Mouse (Mus musculus): ENCODE measurements around the gene Tsc22d3. TPM values are rescaled to one million over a fixed set of nuclear protein-coding genes. Genes with fewer than 3 reads are reported as not detected.
"Not testable (repeated sequence)": the region's sequence is repeated elsewhere in the genome, so short reads cannot be mapped to it uniquely, and the experiment has no call there.

Gene Tsc22d3
- polyA plus RNA-seq, 1 experiment from 2014 or later = 190 TPM

- 67% methylated on average over 15 of the region's 15 CpGs for WGBS
- ATAC-seq (replicated peaks; ENCODE audit: insufficient number of reproducible peaks, insufficient read depth, low FRiP score, low read depth) = no peak
- Histone ChIP-seq H3K4me3 (peak overlapping the region; percentile 60), H3K36me3 (no peaks in the 10 kb centered on the region), H3K4me2 (peak overlapping the region; percentile 68), H3K9ac (peak overlapping the region; percentile 67; the same call in 1 of the 2 replicates), H3K9me3 (replicated peaks) (no peaks in the 10 kb centered on the region), H3K27me3 (no peaks in the 10 kb centered on the region; the same call in 1 of the 2 replicates), H3K27ac (peak overlapping the region; percentile 92; the same call in 1 of the 2 replicates), H3K4me1 (replicated peaks) (peaks cover 26% of the 10 kb centered on the region)
These were observed 59.9 kb downstream of the Tsc22d3 start for GRCm38 (mm10) chrX:140540500-140541114.

GRCm38 (mm10) chrX:140539831-140540230 lies 60.6 kb downstream of the Tsc22d3 start:
- WGBS = 78% methylated on average over 3 of the region's 3 CpGs
- not testable (repeated sequence) for H3K27ac ChIP-seq; H3K27me3 ChIP-seq; H3K9ac ChIP-seq; ATAC-seq (replicated peaks; ENCODE audit: insufficient number of reproducible peaks, insufficient read depth, low FRiP score, low read depth); H3K36me3 ChIP-seq; H3K4me3 ChIP-seq; H3K9me3 ChIP-seq (replicated peaks)
- Histone ChIP-seq H3K4me1 (replicated peaks) (peaks cover 30% of the 10 kb centered on the region), H3K4me2 (peak overlapping the region; percentile 68; the same call in 1 of the 2 replicates)

GRCm38 (mm10) chrX:140539111-140539680 lies 61.3 kb downstream of the Tsc22d3 start:
- H3K9ac ChIP-seq = no peak overlapping the region
- no peak overlapping the region for H3K4me2 ChIP-seq
- WGBS = 70% methylated on average over 3 of the region's 3 CpGs
- peaks cover 30% of the 10 kb centered on the region for H3K4me1 ChIP-seq (replicated peaks)
- H3K9me3 ChIP-seq (replicated peaks) = no peaks in the 10 kb centered on the region
- no peaks in the 10 kb centered on the region for H3K27me3 ChIP-seq
- H3K4me3 ChIP-seq = no peak overlapping the region
- ATAC-seq (replicated peaks; ENCODE audit: insufficient number of reproducible peaks, insufficient read depth, low FRiP score, low read depth) = no peak
- H3K36me3 ChIP-seq = no peaks in the 10 kb centered on the region
- H3K27ac ChIP-seq = peak overlapping the region; percentile 49; the same call in 1 of the 2 replicates

- Histone ChIP-seq H3K4me3 (no peak overlapping the region), H3K4me2 (no peak overlapping the region), H3K27ac (peak overlapping the region; percentile 49; the same call in 1 of the 2 replicates), H3K9ac (no peak overlapping the region), H3K36me3 (no peaks in the 10 kb centered on the region), H3K4me1 (replicated peaks) (peaks cover 30% of the 10 kb centered on the region), H3K9me3 (replicated peaks) (no peaks in the 10 kb centered on the region), H3K27me3 (no peaks in the 10 kb centered on the region)
- WGBS = 47% methylated on average over 2 of the region's 2 CpGs
- ATAC-seq (replicated peaks; ENCODE audit: insufficient number of reproducible peaks, insufficient read depth, low FRiP score, low read depth) = no peak
These were observed 61.8 kb downstream of the Tsc22d3 start for GRCm38 (mm10) chrX:140538649-140539048.

- H3K9me3 ChIP-seq (replicated peaks) = no peaks in the 10 kb centered on the region
- H3K27ac ChIP-seq = peak overlapping the region; percentile 58
- no peak overlapping the region for H3K4me3 ChIP-seq
- H3K4me2 ChIP-seq = no peak overlapping the region
- no peaks in the 10 kb centered on the region for H3K36me3 ChIP-seq
- ATAC-seq (replicated peaks; ENCODE audit: insufficient number of reproducible peaks, insufficient read depth, low FRiP score, low read depth) = no peak
- no peak overlapping the region for H3K9ac ChIP-seq
- H3K27me3 ChIP-seq = no peaks in the 10 kb centered on the region
- peaks cover 25% of the 10 kb centered on the region for H3K4me1 ChIP-seq (replicated peaks)
- WGBS = 26% methylated on average over 6 of the region's 6 CpGs
These were observed 62.8 kb downstream of the Tsc22d3 start for GRCm38 (mm10) chrX:140537662-140538061.

GRCm38 (mm10) chrX:140535487-140535886 lies 65.0 kb downstream of the Tsc22d3 start:
- no peaks in the 10 kb centered on the region for H3K36me3 ChIP-seq
- H3K4me3 ChIP-seq = no peak overlapping the region
- 0 out of 2 replicates have a peak overlapping the region, but pooled peaks have one; percentile 40 for H3K27ac ChIP-seq
- H3K9me3 ChIP-seq (replicated peaks) = no peaks in the 10 kb centered on the region
- H3K9ac ChIP-seq = no peak overlapping the region
- 29% methylated on average over 1 of the region's 1 CpGs for WGBS
- no peaks in the 10 kb centered on the region for H3K27me3 ChIP-seq
- H3K4me1 ChIP-seq (replicated peaks) = peaks cover 19% of the 10 kb centered on the region
- H3K4me2 ChIP-seq = no peak overlapping the region
- 0 out of 2 replicates have a peak, but pooled peaks have one; percentile 14 for ATAC-seq (replicated peaks; ENCODE audit: insufficient number of reproducible peaks, insufficient read depth, low FRiP score, low read depth)

GRCm38 (mm10) chrX:140534306-140534705 lies 66.2 kb downstream of the Tsc22d3 start:
- H3K36me3 ChIP-seq = no peaks in the 10 kb centered on the region
- no peaks in the 10 kb centered on the region for H3K9me3 ChIP-seq (replicated peaks)
- no peaks in the 10 kb centered on the region for H3K27me3 ChIP-seq
- no peak overlapping the region for H3K4me2 ChIP-seq
- no peak overlapping the region for H3K27ac ChIP-seq
- no peak overlapping the region for H3K9ac ChIP-seq
- WGBS = 54% methylated on average over 3 of the region's 3 CpGs
- ATAC-seq (replicated peaks; ENCODE audit: insufficient number of reproducible peaks, insufficient read depth, low FRiP score, low read depth) = no peak
- peaks cover 19% of the 10 kb centered on the region for H3K4me1 ChIP-seq (replicated peaks)
- H3K4me3 ChIP-seq = no peak overlapping the region

- Histone ChIP-seq H3K4me1 (replicated peaks) (peaks cover 9% of the 10 kb centered on the region), H3K4me3 (no peak overlapping the region), H3K9me3 (replicated peaks) (no peaks in the 10 kb centered on the region), H3K27me3 (no peaks in the 10 kb centered on the region), H3K36me3 (no peaks in the 10 kb centered on the region), H3K4me2 (no peak overlapping the region), H3K9ac (no peak overlapping the region), H3K27ac (no peak overlapping the region)
- ATAC-seq (replicated peaks; ENCODE audit: insufficient number of reproducible peaks, insufficient read depth, low FRiP score, low read depth) = no peak
- WGBS = 58% methylated on average over 6 of the region's 6 CpGs
These were observed 68.1 kb downstream of the Tsc22d3 start for GRCm38 (mm10) chrX:140532325-140532724.

- H3K4me2 ChIP-seq = no peak overlapping the region
- no peak overlapping the region for H3K4me3 ChIP-seq
- H3K27me3 ChIP-seq = no peaks in the 10 kb centered on the region
- no peaks in the 10 kb centered on the region for H3K9me3 ChIP-seq (replicated peaks)
- H3K36me3 ChIP-seq = no peaks in the 10 kb centered on the region
- no peak overlapping the region for H3K9ac ChIP-seq
- H3K27ac ChIP-seq = no peak overlapping the region
- WGBS = 57% methylated on average over 2 of the region's 2 CpGs
- ATAC-seq (replicated peaks; ENCODE audit: insufficient number of reproducible peaks, insufficient read depth, low FRiP score, low read depth) = no peak
- H3K4me1 ChIP-seq (replicated peaks) = peaks cover 5% of the 10 kb centered on the region; the same call in 1 of the 2 replicates
These were observed 69.1 kb downstream of the Tsc22d3 start for GRCm38 (mm10) chrX:140531356-140531755.

GRCm38 (mm10) chrX:140530632-140531031 lies 69.8 kb downstream of the Tsc22d3 start:
- H3K27ac ChIP-seq = no peak overlapping the region
- 62% methylated on average over 5 of the region's 5 CpGs for WGBS
- no peaks in the 10 kb centered on the region for H3K27me3 ChIP-seq
- no peaks in the 10 kb centered on the region for H3K36me3 ChIP-seq
- H3K9ac ChIP-seq = no peak overlapping the region
- H3K9me3 ChIP-seq (replicated peaks) = no peaks in the 10 kb centered on the region
- ATAC-seq (replicated peaks; ENCODE audit: insufficient number of reproducible peaks, insufficient read depth, low FRiP score, low read depth) = no peak
- no peak overlapping the region for H3K4me2 ChIP-seq
- H3K4me1 ChIP-seq (replicated peaks) = peaks cover 4% of the 10 kb centered on the region; the same call in 1 of the 2 replicates
- H3K4me3 ChIP-seq = no peak overlapping the region

- H3K4me3 ChIP-seq = no peak overlapping the region
- WGBS = 71% methylated on average over 5 of the region's 5 CpGs
- no peaks in the 10 kb centered on the region for H3K27me3 ChIP-seq
- H3K9me3 ChIP-seq (replicated peaks) = no peaks in the 10 kb centered on the region
- no peaks in the 10 kb centered on the region for H3K36me3 ChIP-seq
- no peak for ATAC-seq (replicated peaks; ENCODE audit: insufficient number of reproducible peaks, insufficient read depth, low FRiP score, low read depth)
- no peak overlapping the region for H3K4me2 ChIP-seq
- H3K27ac ChIP-seq = no peak overlapping the region
- no peaks in the 10 kb centered on the region; the same call in 1 of the 2 replicates for H3K4me1 ChIP-seq (replicated peaks)
- no peak overlapping the region for H3K9ac ChIP-seq
These were observed 71.3 kb downstream of the Tsc22d3 start for GRCm38 (mm10) chrX:140529074-140529561.
